Mouse (Mus musculus) neural tube, embryonic 14.5 days (tissue): ENCODE results near the gene Kcnma1. TPM values are rescaled to one million over a fixed set of nuclear protein-coding genes. Genes with fewer than 3 reads are reported as not detected.

Experiments used
- ATAC-seq: fragments of 200-750 bp; cut with Nextera tagmentation; 2 replicates; pipeline ENCODE4 v1.8.0; 2017; ENCODE audit warnings: low read depth, mild to moderate bottlenecking, moderate TSS enrichment, moderate library complexity
- H3K27ac ChIP-seq: fragments of 300-500 bp; sonication (generic); 2 replicates; pipeline ENCODE4 v1.5.1; 2014; ENCODE audit warnings: low read depth, mild to moderate bottlenecking, control low read depth, low read length, moderate library complexity, mixed read lengths
- H3K27me3 ChIP-seq: fragments of 300-500 bp; sonication (generic); 2 replicates; pipeline ENCODE4 v1.6.1; 2014; ENCODE audit warnings: low read length; ENCODE audit not compliant: control insufficient read depth, insufficient read depth
- H3K36me3 ChIP-seq: fragments of 300-500 bp; sonication (generic); 2 replicates; pipeline ENCODE4 v1.6.1; 2014; ENCODE audit warnings: low read length, mixed read lengths; ENCODE audit not compliant: control insufficient read depth, insufficient read depth
- H3K4me1 ChIP-seq: fragments of 300-500 bp; sonication (generic); 2 replicates; pipeline ENCODE4 v1.6.1; 2014; ENCODE audit warnings: low read length; ENCODE audit not compliant: control insufficient read depth, insufficient read depth
- H3K4me2 ChIP-seq: fragments of 300-500 bp; sonication (generic); 2 replicates; pipeline ENCODE4 v1.6.1; 2014; ENCODE audit warnings: mild to moderate bottlenecking, low read depth, low read length, control low read depth
- H3K4me3 ChIP-seq: fragments of 300-500 bp; sonication (generic); 2 replicates; pipeline ENCODE4 v1.5.1; 2014; ENCODE audit warnings: low read depth, low read length, control low read depth, mixed read lengths
- H3K9ac ChIP-seq: fragments of 300-500 bp; sonication (generic); replicated peaks from 2 replicates; pipeline ENCODE4 v1.6.1; 2014; ENCODE audit warnings: low read depth, mild to moderate bottlenecking, control low read depth, low read length, mixed read lengths
- H3K9me3 ChIP-seq: fragments of 300-500 bp; sonication (generic); 2 replicates; pipeline ENCODE4 v1.6.1; 2016; ENCODE audit warnings: low read length; ENCODE audit not compliant: control insufficient read depth
- WGBS: fragments of 180-500 bp; shearing (Covaris S2); extraction: QIAGEN DNeasy Blood & Tissue Kit; methylation state at CpG from one replicate; pipeline ENCODE4 v1.1.7; 2014; 5-methylcytosine and 5-hydroxymethylcytosine counted together
- polyA plus RNA-seq: library from polyadenylated mRNA; unstranded; fragments of >200 nt; fragmentation: Nextera tagmentation; extraction: Ambion mirVana; gene quantifications from 2 replicates; pipeline ENCODE4 v1.2.1, GENCODE M21; 2014

The Kcnma1 gene
- polyA plus RNA-seq, 1 experiment from 2014 or later: 28.9 TPM

DNA sequence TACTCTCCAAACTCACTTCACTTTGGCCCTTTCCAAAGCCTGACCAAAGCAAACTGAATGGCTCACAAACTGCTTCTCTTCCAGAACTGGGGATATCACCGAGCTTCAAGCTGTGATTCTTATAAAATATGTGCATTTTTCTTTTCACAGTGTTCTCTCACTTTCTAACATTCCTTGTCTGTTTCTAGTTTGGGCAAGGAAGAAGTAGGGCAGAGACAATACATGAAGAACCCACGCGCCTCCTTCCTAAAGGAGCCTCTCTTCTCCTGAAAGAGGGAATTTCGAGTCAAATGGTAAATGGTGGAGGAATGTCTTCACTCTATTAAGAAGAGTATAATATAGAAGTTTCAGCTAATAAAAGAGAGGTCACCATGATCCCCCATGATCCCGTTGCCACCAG is 709.0 kb downstream of the Kcnma1 start:
- Histone ChIP-seq H3K36me3 (no peaks in the 10 kb centered on the region), H3K4me2 (no peak overlapping the region), H3K9ac (no peak overlapping the region), H3K4me1 (no peaks in the 10 kb centered on the region), H3K27ac (no peak overlapping the region), H3K4me3 (no peak overlapping the region), H3K9me3 (no peaks in the 10 kb centered on the region), H3K27me3 (no peaks in the 10 kb centered on the region)
- ATAC-seq: no peak
- WGBS: 91% methylated on average over 5 of the region's 5 CpGs

DNA sequence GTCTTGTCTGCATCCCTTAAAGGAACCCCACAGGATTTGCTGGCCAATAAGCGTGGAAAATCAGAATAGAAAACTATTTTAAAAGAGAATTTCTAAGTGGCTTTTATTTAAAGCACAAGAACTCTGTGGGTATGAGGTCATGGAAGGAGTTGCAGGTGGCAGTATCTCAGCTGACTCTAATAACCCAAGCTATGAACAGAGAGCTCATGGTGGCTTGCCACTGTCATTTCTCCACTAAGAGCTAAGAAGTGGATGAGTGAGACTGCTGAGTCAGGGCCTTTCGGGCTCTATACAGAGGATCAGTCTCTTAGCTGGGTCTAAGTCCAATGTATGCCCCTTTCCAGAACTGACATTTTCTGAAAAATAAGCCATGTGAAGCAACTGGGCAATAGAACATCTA is 713.8 kb downstream of the Kcnma1 start:
- ATAC-seq: no peak
- Histone ChIP-seq H3K9ac (no peak overlapping the region), H3K4me1 (no peaks in the 10 kb centered on the region), H3K36me3 (no peaks in the 10 kb centered on the region), H3K27me3 (no peaks in the 10 kb centered on the region), H3K27ac (no peak overlapping the region), H3K4me3 (no peak overlapping the region), H3K4me2 (no peak overlapping the region), H3K9me3 (no peaks in the 10 kb centered on the region)
- 91% methylated on average over 2 of the region's 2 CpGs for WGBS

DNA sequence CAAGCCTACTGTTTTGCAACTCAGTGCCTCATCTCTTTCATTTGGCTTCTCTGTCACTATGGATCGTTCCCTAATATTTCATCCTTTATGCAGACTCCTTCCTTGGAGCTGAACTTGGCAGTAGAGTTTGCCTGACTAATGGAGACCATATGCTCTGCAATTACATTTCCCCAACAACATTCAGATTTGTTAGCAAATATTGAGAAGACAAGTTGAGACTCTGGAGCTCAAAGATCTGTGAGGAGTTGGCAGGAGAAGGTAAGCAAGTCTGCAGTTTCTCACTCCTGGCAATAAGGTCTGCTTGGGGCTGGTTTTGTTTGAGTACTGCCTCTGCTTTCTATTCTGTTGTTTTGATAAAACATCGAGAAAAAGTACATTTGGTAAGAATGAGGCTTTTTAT is 723.7 kb downstream of the Kcnma1 start:
- Histone ChIP-seq H3K4me3 (no peak overlapping the region), H3K27ac (no peak overlapping the region), H3K4me1 (no peaks in the 10 kb centered on the region), H3K36me3 (no peaks in the 10 kb centered on the region), H3K4me2 (no peak overlapping the region), H3K27me3 (no peaks in the 10 kb centered on the region), H3K9ac (no peak overlapping the region), H3K9me3 (no peaks in the 10 kb centered on the region)
- WGBS: 87% methylated on average over 2 of the region's 2 CpGs
- no peak for ATAC-seq

DNA sequence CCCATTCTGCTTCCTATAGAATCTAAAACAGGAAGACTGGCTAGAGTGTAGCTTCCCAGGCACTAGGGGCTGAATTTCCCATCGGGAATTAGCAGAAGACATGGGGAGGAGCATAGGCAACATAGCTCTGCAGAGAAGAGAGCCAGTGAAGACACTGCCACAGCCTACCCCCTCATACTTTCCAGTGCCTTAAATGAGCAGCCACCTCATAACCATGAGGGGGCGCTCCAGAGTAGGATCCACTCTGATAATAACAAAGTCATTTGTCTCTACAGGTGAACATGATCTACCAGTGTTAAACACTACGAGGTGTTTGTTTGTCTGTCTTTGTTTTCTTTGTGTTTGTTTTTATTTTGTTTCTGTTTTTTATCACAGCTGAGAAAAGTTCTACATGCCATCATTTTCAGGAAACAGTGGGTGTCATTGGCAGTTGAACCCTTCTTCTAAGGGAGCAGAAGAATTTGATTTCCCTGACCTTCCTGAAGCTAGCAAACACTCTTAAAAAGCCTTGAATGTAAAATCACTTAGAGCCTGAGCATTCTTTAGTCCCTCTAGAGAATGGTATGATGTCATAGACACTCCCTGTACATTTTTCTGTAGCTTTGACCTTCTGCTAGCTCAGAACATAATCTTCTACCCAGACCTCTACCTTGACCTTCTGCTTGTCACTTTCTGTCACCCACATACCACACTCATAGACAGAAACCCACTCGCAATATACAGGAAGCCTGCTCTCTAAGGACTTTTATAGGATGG is 747.6 kb downstream of the Kcnma1 start:
- no peaks in the 10 kb centered on the region for H3K27me3 ChIP-seq
- no peaks in the 10 kb centered on the region for H3K9me3 ChIP-seq

DNA sequence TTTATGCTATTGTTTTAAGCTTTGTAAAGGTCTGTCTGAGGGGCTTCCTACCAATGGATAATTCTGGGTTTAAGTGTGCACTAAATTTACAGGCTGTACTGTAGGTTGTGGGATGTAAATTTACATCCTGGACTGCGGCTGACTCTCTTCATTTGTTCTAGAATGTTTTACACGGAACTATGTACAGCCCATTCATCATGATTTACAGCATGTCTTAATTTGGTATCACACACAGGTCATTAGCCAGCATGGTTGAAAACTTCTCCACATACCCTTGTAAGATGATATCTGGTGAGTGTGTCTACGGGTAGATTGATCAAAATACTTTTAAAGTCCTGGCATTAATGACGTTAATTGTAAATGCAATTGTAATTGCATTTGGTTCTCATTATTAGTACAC is 761.1 kb downstream of the Kcnma1 start:
- 57% methylated on average over 4 of the region's 4 CpGs for WGBS

More for the DNA sequence above, 747.6 kb downstream of the Kcnma1 start:
- H3K4me3 ChIP-seq: no peak overlapping the region
- H3K4me2 ChIP-seq: no peak overlapping the region
- H3K36me3 ChIP-seq: no peaks in the 10 kb centered on the region
- H3K4me1 ChIP-seq: no peaks in the 10 kb centered on the region
- no peak overlapping the region for H3K9ac ChIP-seq
- H3K27ac ChIP-seq: no peak overlapping the region
- no peak for ATAC-seq
- 61% methylated on average over 4 of the region's 4 CpGs for WGBS

DNA sequence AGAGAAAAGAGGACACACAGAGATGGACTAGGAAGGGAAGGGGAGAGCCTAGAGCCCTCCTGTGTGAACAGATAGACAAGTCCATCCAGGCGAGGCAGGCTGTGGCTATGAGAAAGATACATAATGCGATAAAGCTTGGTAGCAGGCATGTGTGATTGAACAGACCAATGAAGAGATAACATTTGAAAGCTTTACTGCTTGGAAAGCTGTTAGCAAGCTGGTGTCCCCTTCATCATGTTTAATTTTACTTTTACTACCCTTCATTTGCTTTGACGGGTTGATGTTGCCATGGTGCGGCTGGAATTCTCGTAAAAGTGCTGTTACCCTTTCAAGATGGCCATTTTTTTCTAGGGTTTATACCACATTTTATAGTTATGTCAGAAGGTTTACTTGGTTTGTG is 769.8 kb downstream of the Kcnma1 start:
- Histone ChIP-seq H3K4me3 (no peak overlapping the region), H3K4me1 (no peaks in the 10 kb centered on the region), H3K9ac (no peak overlapping the region), H3K9me3 (no peaks in the 10 kb centered on the region), H3K27me3 (no peaks in the 10 kb centered on the region), H3K27ac (no peak overlapping the region), H3K4me2 (no peak overlapping the region), H3K36me3 (no peaks in the 10 kb centered on the region)
- WGBS: 36% methylated on average over 5 of the region's 5 CpGs
- no peak for ATAC-seq

More for the DNA sequence above, 761.1 kb downstream of the Kcnma1 start:
- no peak overlapping the region for H3K27ac ChIP-seq
- no peak for ATAC-seq
- no peaks in the 10 kb centered on the region for H3K9me3 ChIP-seq
- H3K27me3 ChIP-seq: no peaks in the 10 kb centered on the region
- no peak overlapping the region for H3K4me2 ChIP-seq
- H3K9ac ChIP-seq: no peak overlapping the region
- no peaks in the 10 kb centered on the region for H3K36me3 ChIP-seq
- H3K4me1 ChIP-seq: 0 out of 2 replicates have a peak, but pooled peaks cover 2% of the 10 kb centered on the region
- no peak overlapping the region for H3K4me3 ChIP-seq

DNA sequence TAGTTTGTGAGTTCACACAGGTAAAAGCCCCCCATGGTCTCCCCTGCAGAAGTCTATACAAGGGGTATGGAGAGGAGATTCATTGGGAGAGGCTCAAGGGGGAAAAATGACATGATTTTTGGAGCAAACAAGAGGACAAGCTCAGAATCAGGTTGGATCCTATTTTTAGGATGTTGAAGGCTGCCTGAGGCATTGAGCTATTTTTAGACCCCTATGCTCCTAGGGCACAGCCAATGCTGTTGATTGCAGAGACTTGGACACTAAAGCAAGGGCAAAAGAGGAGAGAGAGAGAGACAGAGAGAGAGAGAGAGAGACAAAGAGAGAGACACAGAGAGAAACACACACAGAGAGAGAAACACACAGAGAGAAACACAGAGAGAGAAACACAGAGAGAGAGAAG is 770.4 kb downstream of the Kcnma1 start:
- H3K4me1 ChIP-seq: no peaks in the 10 kb centered on the region
- no peaks in the 10 kb centered on the region for H3K36me3 ChIP-seq
- no peak for ATAC-seq
- H3K27ac ChIP-seq: no peak overlapping the region
- no peak overlapping the region for H3K9ac ChIP-seq
- no peak overlapping the region for H3K4me3 ChIP-seq
- H3K4me2 ChIP-seq: no peak overlapping the region
- no peaks in the 10 kb centered on the region for H3K27me3 ChIP-seq
- no peaks in the 10 kb centered on the region for H3K9me3 ChIP-seq

Other genes with a start within 250 kb of the Kcnma1 start
- gene Dlg5, start 231.4 kb upstream of the Kcnma1 start, polyA plus RNA-seq: 35.7 and 37.5 TPM in 2 replicates